Mouse (Mus musculus) kidney, adult 2 months (tissue): ENCODE measurements around the gene Zfx.

Experiments used
- CTCF ChIP-seq: fragments of 200-500 bp; conservative IDR thresholded peaks from 2 replicates; pipeline ENCODE4 v1.5.1; 2011; ENCODE audit warnings: low read depth, mild to moderate bottlenecking, control low read depth, low read length, moderate library complexity, mixed read lengths; ENCODE audit not compliant: insufficient read depth, insufficient read length
- POLR2A ChIP-seq: fragments of 200-500 bp; IDR thresholded peaks from one replicate; pipeline ENCODE4 v1.6.1; 2011; ENCODE audit warnings: low read depth, low read length, control low read depth

GRCm38 (mm10) chrX:94105964-94106363 lies 17.5 kb downstream of the Zfx start:
- TF ChIP-seq CTCF (no peak), POLR2A (no peak)
